Mouse (Mus musculus) lung, adult 10 weeks (tissue): Measurements from ENCODE around the gene Kpna7. TPM values are rescaled to one million over a fixed set of nuclear protein-coding genes. Genes with fewer than 3 reads are reported as not detected.

Source experiments
- polyA plus RNA-seq: library from polyadenylated mRNA; stranded (reverse); fragments of 350-450 nt; fragmentation: Illumina TruSeq; extraction: RNeasy Lipid Tissue Mini Kit (QIAGEN cat#74804); gene quantifications from one replicate; pipeline ENCODE4 v1.2.3, GENCODE M21; 2014; ENCODE audit warnings: low read depth, low replicate concordance; ENCODE audit not compliant: insufficient read depth

Gene Kpna7
- polyA plus RNA-seq, result not detected

GRCm38 (mm10) chr5:145083632-145084451 is at the start of gene Kpna7, which contains the start of gene Arpc1a:
Gene Kpna7, minus strand, starts transcription at chr5:145084030.
Gene Arpc1a, plus strand, starts transcription at chr5:145083830.

GRCm38 (mm10) chr5:145114071-145114605 is 30.3 kb upstream of the Kpna7 start, which contains the start of gene Arpc1b:
Gene Arpc1b, plus strand, starts transcription at chr5:145114215.

GRCm38 (mm10) chr5:145042690-145043089 is 41.1 kb downstream of the Kpna7 start, which contains the start of gene 1700018F24Rik:
Gene 1700018F24Rik, plus strand, starts transcription at chr5:145042990.

GRCm38 (mm10) chr5:145032391-145032790 is 51.4 kb downstream of the Kpna7 start, which contains the start of gene Gm4871:
Gene Gm4871, minus strand, starts transcription at chr5:145032754.

GRCm38 (mm10) chr5:144965639-144966351 is 118.0 kb downstream of the Kpna7 start, which contains the start of gene Smurf1:
Gene Smurf1, minus strand, starts transcription at chr5:144965847.

Other genes starting within 250 kb of the Kpna7 start
- gene Smurf1, start 118.2 kb downstream of the Kpna7 start, polyA plus RNA-seq, result 9.8 TPM
- gene Gm4871, start 51.3 kb downstream of the Kpna7 start, polyA plus RNA-seq, result not detected
- gene 1700018F24Rik, start 41.0 kb downstream of the Kpna7 start, polyA plus RNA-seq, result not detected
- gene Arpc1a, start 200 bp downstream of the Kpna7 start, polyA plus RNA-seq, result 133 TPM
- 228 TPM for gene Arpc1b, start 30.2 kb upstream of the Kpna7 start, polyA plus RNA-seq
- 53.5 TPM for gene Pdap1, start 56.2 kb upstream of the Kpna7 start, polyA plus RNA-seq
- 134 TPM for gene Bud31, start 56.3 kb upstream of the Kpna7 start, polyA plus RNA-seq
- gene Ptcd1, start 83.1 kb upstream of the Kpna7 start, polyA plus RNA-seq, result 6.8 TPM
- 15.0 TPM for gene Cpsf4, start 83.2 kb upstream of the Kpna7 start, polyA plus RNA-seq
- gene Atp5j2, start 108.0 kb upstream of the Kpna7 start, polyA plus RNA-seq, result 320 TPM
- 8.3 TPM for gene Zkscan14, start 117.8 kb upstream of the Kpna7 start, polyA plus RNA-seq
- gene Zkscan5, start 120.5 kb upstream of the Kpna7 start, polyA plus RNA-seq, result 3.9 TPM
- gene Zfp655, start 147.7 kb upstream of the Kpna7 start, polyA plus RNA-seq, result 17.6 TPM
- 4.7 TPM for gene Zscan25, start 196.5 kb upstream of the Kpna7 start, polyA plus RNA-seq